Mouse (Mus musculus) mouse embryonic stem cell (cell line): ENCODE results near the gene Lrrk1.

Experiments
- in situ Hi-C, 2 experiments: fragments of 300-500 bp; cut with MboI; formaldehyde crosslinking; loops; 1 replicate in 1 of 2; 3 replicates in 1 of 2; pipeline ENCODE4 v1.14.3; 2019 to 2020; ENCODE audit warnings: low sequenced_read_pairs in 2 of 2, low pct_unique_long_range_greater_than_20kb in 1 of 2, mixed read lengths in 1 of 2; ENCODE audit not compliant: unreplicated experiment in 1 of 2

Lrrk1 gene

DNA sequence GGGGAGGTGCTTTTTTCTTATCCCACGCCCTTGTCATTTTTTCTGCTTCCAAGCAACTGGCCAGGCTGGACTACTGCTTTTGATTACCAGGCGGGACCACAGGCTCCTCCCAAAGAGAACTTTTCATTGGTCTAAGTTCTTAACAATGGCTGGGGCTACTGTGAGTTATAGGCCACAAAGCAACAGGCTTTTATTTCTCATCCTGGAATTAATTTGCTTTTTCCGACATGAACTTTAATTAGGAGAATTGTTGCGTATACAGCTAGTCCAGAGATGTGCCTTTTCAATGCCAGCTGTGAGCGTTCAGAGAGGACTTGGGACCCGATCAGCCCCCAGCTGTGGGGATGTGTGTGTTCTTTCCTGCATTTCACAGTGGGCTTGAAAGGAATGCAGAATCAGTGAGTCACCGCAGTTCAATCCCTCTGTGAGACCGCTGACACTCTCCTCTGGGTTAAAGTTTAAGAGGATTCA is 165.5 kb downstream of the Lrrk1 start:
- in situ Hi-C loops: no loop called here

DNA sequence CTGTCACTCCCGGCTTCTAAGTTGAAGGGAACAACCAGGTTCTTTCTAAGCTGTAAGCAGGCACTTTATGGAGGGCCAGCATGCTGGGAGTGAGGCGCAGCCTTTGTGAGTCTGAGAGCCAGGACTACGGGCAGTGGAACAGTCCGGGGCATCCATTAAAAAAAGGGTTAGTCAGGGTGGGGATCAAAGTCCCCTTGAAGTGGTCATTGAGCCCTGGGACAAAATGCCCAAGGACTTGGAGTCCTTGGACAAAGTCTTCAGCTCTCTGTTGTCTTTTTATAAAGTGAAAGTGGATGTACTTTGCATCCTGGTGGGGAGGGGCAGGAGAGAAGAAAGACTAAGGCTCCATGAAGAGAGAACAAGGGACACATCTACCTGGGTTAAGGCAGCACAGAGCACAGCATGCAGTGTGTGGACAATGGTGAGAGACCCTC is 168.3 kb downstream of the Lrrk1 start:
- in situ Hi-C loops: no loop called here

- in situ Hi-C loops: no loop called here
Measured at GRCm38 (mm10) chr7:66219028-66219793, 168.9 kb downstream of the Lrrk1 start.

- in situ Hi-C loops: no loop called here
Measured at GRCm38 (mm10) chr7:66218193-66219014, 169.7 kb downstream of the Lrrk1 start.

DNA sequence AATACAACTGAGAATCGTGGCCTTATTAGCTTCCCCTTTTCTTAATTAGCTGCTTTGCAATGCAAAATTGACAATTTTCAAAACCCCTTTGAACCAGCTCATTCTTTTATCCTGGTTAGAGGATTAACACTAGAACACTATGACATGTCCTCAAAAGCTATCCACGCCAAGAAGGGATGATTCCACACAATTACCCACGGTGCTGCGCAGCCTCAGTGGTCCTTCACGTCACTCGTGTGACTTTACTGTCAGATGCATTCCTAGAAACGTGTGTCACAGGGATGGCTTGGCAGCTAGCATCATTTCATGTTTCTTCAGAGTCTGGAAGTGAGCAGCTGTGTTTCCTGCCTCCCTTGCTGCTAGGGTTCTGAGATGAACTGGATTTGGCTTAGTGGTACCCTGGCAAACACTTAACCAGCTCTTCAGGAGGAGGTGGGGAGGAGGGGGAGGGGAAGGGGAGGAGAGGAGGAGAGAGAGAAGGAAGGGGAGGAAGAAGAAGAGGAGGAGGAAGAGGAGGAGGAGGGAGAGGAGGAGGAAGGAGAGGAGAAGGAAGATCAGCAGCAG is 170.5 kb downstream of the Lrrk1 start:
- in situ Hi-C loops: no loop called here

DNA sequence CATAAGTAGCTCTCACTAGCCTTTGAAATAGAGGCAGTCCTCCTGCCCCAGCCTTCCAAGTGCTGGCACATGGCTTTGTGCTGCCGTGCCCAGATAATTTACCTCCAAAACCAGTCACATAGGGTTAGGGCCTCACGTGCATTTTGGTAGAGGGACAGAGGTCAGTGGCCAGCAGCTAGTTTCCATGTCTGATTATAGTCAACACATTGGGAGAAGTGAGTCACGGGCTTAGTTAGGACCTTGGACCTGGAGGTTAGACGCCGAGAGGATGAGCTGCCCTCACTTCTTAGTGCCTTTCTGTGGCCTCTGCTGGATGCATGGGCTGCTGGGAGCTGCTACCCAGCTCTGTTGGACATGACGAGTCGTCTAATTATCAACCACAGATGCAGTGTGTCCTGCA is 171.1 kb downstream of the Lrrk1 start:
- in situ Hi-C loops: no loop called here

- in situ Hi-C loops: no loop called here
Measured at GRCm38 (mm10) chr7:66215911-66216310, 172.2 kb downstream of the Lrrk1 start.

GRCm38 (mm10) chr7:66214477-66214876 is 173.7 kb downstream of the Lrrk1 start:
- in situ Hi-C loops: no loop called here

- in situ Hi-C loops: no loop called here
Measured at GRCm38 (mm10) chr7:66212887-66213286, 175.3 kb downstream of the Lrrk1 start.

DNA sequence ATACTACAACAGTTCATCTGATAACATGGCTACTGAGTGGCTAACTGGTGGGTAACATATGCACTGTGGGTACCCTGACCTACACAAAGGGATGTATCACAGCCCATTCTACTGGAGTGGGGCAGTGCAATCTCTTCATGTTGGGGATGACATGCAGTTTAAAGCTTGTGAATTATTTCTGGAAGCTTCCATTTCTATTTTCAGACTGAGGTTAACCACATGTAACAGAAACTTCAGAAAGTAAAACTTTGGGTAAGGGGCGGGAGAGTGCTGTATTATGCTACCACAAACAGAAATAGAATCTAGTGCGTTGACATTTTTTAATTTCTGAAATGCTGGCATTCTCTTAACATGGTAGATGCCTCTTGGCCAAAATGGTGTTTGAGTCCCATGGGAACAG is 178.2 kb downstream of the Lrrk1 start:
- in situ Hi-C loops: no loop called here

- in situ Hi-C loops: no loop called here
Measured at GRCm38 (mm10) chr7:66201657-66202056, 186.5 kb downstream of the Lrrk1 start.

DNA sequence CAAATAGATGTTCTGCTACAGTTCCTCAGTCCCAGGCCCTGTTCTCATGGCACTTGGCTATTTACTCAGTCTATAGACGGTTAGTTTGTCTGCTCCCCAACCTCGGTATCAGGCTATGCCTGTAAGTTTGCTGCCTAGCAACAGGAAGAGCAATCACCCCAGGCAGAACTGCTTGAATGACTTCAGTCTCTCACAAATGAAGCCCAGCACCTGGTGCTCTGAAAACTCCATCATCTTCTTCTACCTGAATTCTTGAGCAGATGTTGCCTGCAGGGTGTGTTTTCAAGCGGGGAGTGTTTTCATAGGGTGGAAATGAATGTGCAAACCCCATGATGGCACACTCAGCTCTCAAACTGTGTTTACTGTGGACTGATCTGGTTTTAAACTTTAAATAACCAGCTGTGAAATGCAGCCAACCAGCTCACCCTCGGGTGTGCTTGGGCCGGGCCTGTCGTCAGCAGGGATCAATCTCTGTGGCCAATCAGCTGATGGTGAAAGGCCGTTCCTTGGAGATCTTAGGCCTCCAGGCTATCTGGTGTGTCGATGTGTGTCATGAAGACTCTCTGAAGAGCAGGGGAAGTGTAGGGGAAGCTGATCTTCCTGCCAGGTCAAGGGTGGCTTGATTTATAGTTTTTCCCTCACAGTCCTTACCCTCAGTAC is 187.2 kb downstream of the Lrrk1 start:
- in situ Hi-C loops: no loop called here

DNA sequence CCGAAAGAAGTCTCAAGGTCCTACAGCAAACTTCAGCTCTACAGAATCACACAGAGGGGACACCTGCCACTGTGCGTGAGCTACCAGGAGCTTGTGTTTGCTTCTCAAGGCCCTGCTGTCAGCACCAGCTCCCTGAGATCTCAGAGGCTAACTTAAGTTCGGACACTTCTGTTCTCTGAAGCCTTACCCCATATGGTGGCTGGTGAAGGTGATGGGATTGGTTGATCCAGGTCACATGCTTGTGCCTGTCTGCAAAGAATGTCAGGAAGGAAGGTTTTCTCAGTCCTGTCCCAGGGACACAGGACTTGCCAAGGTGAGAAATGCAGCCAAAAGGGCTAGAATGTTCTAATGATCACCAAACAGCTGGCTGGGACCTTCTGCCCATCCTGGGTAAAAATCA is 187.8 kb downstream of the Lrrk1 start:
- in situ Hi-C loops: no loop called here

- in situ Hi-C loops: no loop called here
Measured at GRCm38 (mm10) chr7:66199391-66199831, 188.7 kb downstream of the Lrrk1 start.

GRCm38 (mm10) chr7:66198416-66198815 is 189.7 kb downstream of the Lrrk1 start:
- in situ Hi-C loops: no loop called here

DNA sequence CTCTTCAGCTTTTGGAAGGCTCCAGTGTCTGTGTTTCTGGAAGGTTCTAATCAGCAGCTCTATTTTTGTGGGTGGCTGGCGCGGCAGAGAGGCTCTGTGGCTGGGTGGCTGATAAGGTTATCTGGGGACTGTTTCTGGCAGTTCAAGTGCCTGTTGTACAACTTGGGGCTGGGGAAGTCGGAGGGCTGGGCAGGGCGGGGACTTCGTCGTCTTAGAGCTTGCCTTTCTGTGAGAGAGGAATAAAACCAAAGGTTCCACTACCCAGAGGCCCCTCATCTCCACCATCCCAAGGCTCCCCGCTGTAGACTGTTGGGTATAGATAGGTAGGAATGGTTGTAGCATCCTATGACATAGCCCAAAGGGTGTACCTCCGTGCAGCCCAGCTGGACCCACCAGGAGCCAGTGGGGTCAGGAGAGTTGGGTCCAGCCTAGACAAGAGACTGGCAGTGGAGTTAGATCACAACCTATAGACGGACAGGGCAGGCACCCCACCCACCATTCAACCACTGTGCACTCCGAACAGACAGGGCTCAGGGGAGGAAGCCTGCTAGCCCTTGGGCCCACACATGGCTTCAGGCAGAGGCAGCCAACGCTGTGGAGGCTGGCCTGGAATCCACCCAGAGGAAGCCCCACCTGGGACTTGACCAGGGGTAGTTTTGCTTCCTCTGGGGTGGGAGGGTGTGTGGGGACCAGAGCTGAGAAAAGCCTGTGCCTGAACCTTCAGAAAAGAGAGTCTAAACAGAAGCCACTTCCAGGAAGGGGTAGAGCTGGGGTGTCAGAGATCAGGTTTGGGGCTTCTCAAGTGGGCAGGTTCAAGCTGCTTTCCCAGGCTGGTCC is 191.3 kb downstream of the Lrrk1 start:
- in situ Hi-C loops: no loop called here

GRCm38 (mm10) chr7:66195881-66196280 is 192.3 kb downstream of the Lrrk1 start:
- in situ Hi-C loops: no loop called here

GRCm38 (mm10) chr7:66194511-66194910 is 193.6 kb downstream of the Lrrk1 start:
- in situ Hi-C loops: no loop called here
